Mouse (Mus musculus): ENCODE measurements around the gene Gm12166. TPM values are rescaled to one million over a fixed set of nuclear protein-coding genes. Genes with fewer than 3 reads are reported as not detected.
A peak's percentile ranks its signal among the peaks of the same experiment; 100 is the strongest.

Gm12166 gene
- polyA plus RNA-seq, 1 experiment from 2014 or later = 4.5 TPM

DNA sequence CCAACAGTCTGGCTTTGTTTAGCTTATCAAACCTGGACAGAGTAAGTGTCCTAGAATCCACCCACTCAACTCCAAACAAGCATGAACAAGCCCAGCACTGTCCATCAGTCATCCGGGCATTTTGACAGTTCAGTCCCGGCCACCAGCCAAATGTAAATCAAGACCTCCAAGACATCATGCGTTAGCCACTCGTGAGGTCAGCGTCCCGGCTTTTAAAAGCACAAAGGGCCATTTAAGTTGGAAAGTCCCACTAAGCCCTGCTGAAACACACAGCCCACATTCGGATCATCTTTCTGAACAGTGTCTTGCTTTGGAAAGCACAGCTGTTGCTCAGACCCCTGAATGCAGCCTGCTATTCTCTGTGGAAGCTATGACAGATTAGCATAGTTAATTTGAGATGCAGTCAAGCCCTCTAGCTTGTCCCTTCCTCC, 26.1 kb downstream of the Gm12166 start:
- no peaks in the 10 kb centered on the region for H3K27me3 ChIP-seq
- H3K27ac ChIP-seq = no peak overlapping the region
- H3K4me2 ChIP-seq = no peak overlapping the region
- H3K9me3 ChIP-seq = no peaks in the 10 kb centered on the region
- peak; percentile 76; the same call in 1 of the 2 replicates for ATAC-seq (ENCODE audit: borderline replicate concordance, extremely low read depth, low FRiP score, low TSS enrichment)
- H3K4me3 ChIP-seq = no peak overlapping the region
- no peak overlapping the region for H3K9ac ChIP-seq
- WGBS = 5% methylated on average over 7 of the region's 7 CpGs
- peaks cover 13% of the 10 kb centered on the region; the same call in 1 of the 2 replicates for H3K4me1 ChIP-seq
- no peaks in the 10 kb centered on the region for H3K36me3 ChIP-seq

DNA sequence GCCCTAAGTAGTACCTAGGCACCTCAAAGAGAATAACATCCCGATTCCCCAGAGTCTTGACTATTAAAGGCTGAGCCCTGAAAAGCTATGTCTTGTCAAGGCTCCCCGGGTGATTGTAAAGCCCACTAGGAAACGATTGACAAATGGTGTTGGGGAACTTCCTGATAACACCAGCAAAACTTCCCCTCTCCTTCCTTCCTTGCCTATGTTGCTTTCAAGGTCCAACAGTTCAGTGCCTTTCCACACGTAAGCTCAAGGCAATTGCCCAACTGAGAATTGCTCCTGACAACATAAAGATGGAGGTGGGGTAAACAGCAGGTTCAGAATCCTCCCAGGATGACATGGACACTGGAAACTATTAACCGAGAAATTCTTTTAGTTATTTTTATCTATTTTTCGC, 29.1 kb downstream of the Gm12166 start:
- H3K4me3 ChIP-seq = no peak overlapping the region
- H3K9ac ChIP-seq = no peak overlapping the region
- 0 out of 2 replicates have a peak, but pooled peaks cover 7% of the 10 kb centered on the region for H3K4me1 ChIP-seq
- no peak overlapping the region for H3K4me2 ChIP-seq
- no peak for ATAC-seq (ENCODE audit: borderline replicate concordance, extremely low read depth, low FRiP score, low TSS enrichment)
- WGBS = 66% methylated on average over 6 of the region's 6 CpGs
- H3K9me3 ChIP-seq = no peaks in the 10 kb centered on the region
- H3K27ac ChIP-seq = no peak overlapping the region
- H3K36me3 ChIP-seq = no peaks in the 10 kb centered on the region
- no peaks in the 10 kb centered on the region for H3K27me3 ChIP-seq

DNA sequence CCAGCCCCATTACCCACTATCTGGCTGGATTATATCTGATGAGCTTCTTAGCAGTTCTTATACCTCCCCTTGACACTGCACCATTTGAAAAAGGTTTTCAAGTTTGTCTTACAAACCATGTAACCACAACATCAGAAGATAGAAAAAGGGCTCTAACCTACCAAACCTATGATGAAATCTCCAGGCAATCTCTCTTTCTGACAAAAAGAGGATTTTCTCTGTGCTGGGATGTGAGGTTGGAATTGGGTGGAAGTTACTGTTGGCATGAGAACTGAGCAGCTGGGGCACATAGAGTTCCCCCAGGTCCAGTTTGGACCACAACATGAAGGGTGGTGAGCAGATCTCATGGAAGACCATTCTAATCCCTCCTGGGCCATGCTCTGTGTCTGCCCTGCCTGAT, 30.3 kb downstream of the Gm12166 start:
- H3K36me3 ChIP-seq = no peaks in the 10 kb centered on the region
- no peak for ATAC-seq (ENCODE audit: borderline replicate concordance, extremely low read depth, low FRiP score, low TSS enrichment)
- no peaks in the 10 kb centered on the region for H3K9me3 ChIP-seq
- no peak overlapping the region for H3K27ac ChIP-seq
- H3K4me3 ChIP-seq = no peak overlapping the region
- H3K4me2 ChIP-seq = no peak overlapping the region
- no peaks in the 10 kb centered on the region for H3K27me3 ChIP-seq
- H3K9ac ChIP-seq = no peak overlapping the region
- peaks cover 10% of the 10 kb centered on the region; the same call in 1 of the 2 replicates for H3K4me1 ChIP-seq

DNA sequence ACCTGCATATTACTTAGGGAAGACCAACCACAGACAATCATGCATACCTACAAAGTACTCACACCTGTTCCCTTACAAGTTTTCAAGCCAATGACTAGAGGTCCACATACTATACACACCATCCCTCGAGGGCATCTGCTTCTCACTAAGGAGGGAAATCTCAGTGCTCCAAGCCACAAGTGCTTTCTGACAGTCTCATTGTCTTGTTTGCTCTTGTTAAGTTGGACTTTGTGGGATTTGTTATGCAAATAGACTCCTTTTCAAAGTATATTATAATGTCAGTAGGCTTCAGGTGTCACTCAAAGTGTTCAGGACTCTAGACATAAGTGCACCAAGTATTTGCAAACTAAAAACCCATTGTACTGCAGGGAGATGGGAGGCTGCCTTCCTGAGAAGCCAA, 31.9 kb downstream of the Gm12166 start:
- H3K4me2 ChIP-seq = no peak overlapping the region

DNA sequence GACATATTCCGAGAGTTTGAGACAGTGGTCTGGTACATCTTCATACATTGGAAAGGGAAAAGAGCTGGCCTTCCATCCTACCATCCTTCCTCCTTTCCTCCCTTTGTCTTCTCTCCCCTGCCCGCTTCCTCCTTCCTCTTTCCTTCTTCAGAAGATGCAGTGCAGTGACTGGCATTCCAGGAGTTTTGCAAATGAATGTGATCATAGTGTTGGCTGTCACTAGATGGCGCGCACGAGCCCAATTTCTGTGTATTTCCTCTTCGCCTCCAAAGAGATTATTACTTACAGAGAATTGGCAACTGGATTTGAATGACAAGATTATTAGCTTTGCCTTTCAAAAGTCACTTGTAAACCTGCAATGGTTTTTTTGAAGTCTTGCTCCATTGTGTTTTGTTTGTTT, 36.1 kb downstream of the Gm12166 start:
- WGBS = 19% methylated on average over 6 of the region's 6 CpGs
- ATAC-seq (ENCODE audit: borderline replicate concordance, extremely low read depth, low FRiP score, low TSS enrichment) = no peak
- H3K27me3 ChIP-seq = no peaks in the 10 kb centered on the region

More for the DNA sequence above, 31.9 kb downstream of the Gm12166 start:
- H3K36me3 ChIP-seq = no peaks in the 10 kb centered on the region
- no peak for ATAC-seq (ENCODE audit: borderline replicate concordance, extremely low read depth, low FRiP score, low TSS enrichment)
- no peak overlapping the region for H3K9ac ChIP-seq
- H3K27ac ChIP-seq = no peak overlapping the region
- no peaks in the 10 kb centered on the region for H3K9me3 ChIP-seq
- H3K4me1 ChIP-seq = peaks cover 2% of the 10 kb centered on the region; the same call in 1 of the 2 replicates
- WGBS = 53% methylated on average over 1 of the region's 1 CpGs
- no peaks in the 10 kb centered on the region for H3K27me3 ChIP-seq
- no peak overlapping the region for H3K4me3 ChIP-seq

More for the DNA sequence above, 36.1 kb downstream of the Gm12166 start:
- no peaks in the 10 kb centered on the region for H3K36me3 ChIP-seq
- no peaks in the 10 kb centered on the region for H3K9me3 ChIP-seq
- H3K9ac ChIP-seq = no peak overlapping the region
- peaks cover 2% of the 10 kb centered on the region; the same call in 1 of the 2 replicates for H3K4me1 ChIP-seq
- no peak overlapping the region for H3K4me2 ChIP-seq
- no peak overlapping the region for H3K4me3 ChIP-seq
- H3K27ac ChIP-seq = no peak overlapping the region

Small RNA genes lying within 50 kb of the gene (microRNA-seq; reads per million reads assigned to microRNA genes)
- not detected for gene Mir8100

Other genes with a start within 250 kb of the Gm12166 start
- gene Clint1, start 200.3 kb downstream of the Gm12166 start, polyA plus RNA-seq (2015; fragmentation: Nextera tagmentation; extraction: Ambion mirVana) = 72.1 and 76.4 TPM in 2 replicates
- 6.3 and 6.8 TPM in 2 replicates for gene Lsm11, start 107.4 kb downstream of the Gm12166 start, polyA plus RNA-seq (2015; fragmentation: Nextera tagmentation; extraction: Ambion mirVana)
- 12.9 and 13.2 TPM in 2 replicates for gene Thg1l, start 96.8 kb downstream of the Gm12166 start, polyA plus RNA-seq (2015; fragmentation: Nextera tagmentation; extraction: Ambion mirVana)
- gene Sox30, start 72.0 kb downstream of the Gm12166 start, polyA plus RNA-seq (2015; fragmentation: Nextera tagmentation; extraction: Ambion mirVana) = 0.12 and 0.20 TPM in 2 replicates
- 22.5 and 23.4 TPM in 2 replicates for gene Adam19, start 3.7 kb upstream of the Gm12166 start, polyA plus RNA-seq (2015; fragmentation: Nextera tagmentation; extraction: Ambion mirVana)
- 1.6 and 1.7 TPM in 2 replicates for gene Nipal4, start 114.2 kb upstream of the Gm12166 start, polyA plus RNA-seq (2015; fragmentation: Nextera tagmentation; extraction: Ambion mirVana)
- gene Fndc9, start 183.2 kb upstream of the Gm12166 start, polyA plus RNA-seq (2015; fragmentation: Nextera tagmentation; extraction: Ambion mirVana) = 0.09 TPM in 2 replicates